Mouse (Mus musculus): Measurements from ENCODE around the gene Gm17606.

DNA sequence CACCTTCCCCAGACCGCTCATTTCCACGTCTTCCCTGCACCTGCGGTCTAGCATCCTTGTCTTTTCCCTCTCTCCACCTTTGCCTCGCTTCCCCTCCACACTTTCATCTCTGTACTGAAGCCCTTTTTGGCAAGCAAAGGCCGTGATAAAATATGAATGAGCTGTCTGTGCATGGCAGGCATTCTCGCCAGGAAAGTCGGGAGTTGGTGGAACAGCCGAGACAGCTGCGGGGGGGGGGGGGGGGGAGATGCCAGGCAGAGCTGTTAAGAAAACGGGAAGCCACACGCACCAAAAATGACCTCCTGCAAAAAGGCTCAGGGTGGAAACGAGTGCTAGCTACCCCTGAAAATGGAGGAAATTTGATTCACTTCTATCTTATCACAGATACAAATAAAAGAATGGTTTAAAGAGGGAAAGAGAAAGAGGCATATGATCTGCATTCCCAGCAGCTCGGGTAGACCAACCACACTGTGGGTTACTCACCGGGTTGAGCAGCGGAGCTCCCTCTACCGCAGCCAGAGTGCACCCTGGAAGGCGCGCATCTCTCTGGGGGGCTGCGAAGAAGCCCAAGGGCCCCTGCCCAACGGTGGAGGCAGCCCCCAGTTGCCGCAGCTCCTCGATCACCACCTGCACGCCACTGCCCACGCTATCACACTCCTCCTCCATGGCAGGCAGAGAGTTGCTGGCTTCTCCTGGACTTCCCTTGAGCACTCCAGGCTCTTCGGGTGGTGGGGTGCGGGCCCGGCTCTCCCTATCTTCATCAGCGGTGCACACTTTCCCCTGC lies 45.9 kb upstream of the Gm17606 start:
- TF ChIP-seq POLR2A (IDR thresholded peaks at IDR 0.05; ENCODE audit: low read depth, low read length), result no peak
- TF ChIP-seq MEF2A (IDR thresholded peaks at IDR 0.05; ENCODE audit: borderline replicate concordance, low read depth, low read length), result no peak
- no peak for TF ChIP-seq NRF1 (IDR thresholded peaks at IDR 0.05; ENCODE audit: low read depth, low read length)

Data from CH12.LX (cell line).